Comparison of ENCODE assay signal across 15 mouse cellular contexts in genomic region chr17:71114282-71114681, GRCm38 (mm10).
"Had no signal": no experiment of that assay in that cellular context is flagged by ENCODE, and none has a peak within 500 bp of the region (broad histone marks: within the 10 kb centered on the region; RNA-seq: fewer than 3 reads in every experiment).

No protein-coding gene starts in this region.

- H3K4me1 ChIP-seq: lung, embryonic 15.5 days; midbrain, embryonic 13.5 days; midbrain, embryonic 15.5 days; neural tube, embryonic 12.5 days; stomach, embryonic 15.5 days had no signal

- H3K4me3 ChIP-seq: lung, embryonic 15.5 days; midbrain, embryonic 13.5 days; midbrain, embryonic 15.5 days; neural tube, embryonic 12.5 days; stomach, embryonic 15.5 days had no signal

- H3K27ac ChIP-seq: lung, embryonic 15.5 days; macrophage; midbrain, embryonic 13.5 days; midbrain, embryonic 15.5 days; neural tube, embryonic 12.5 days; stomach, embryonic 15.5 days; stomach, postnatal 0 days had no signal

- H3K36me3 ChIP-seq: lung, embryonic 15.5 days; midbrain, embryonic 13.5 days; midbrain, embryonic 15.5 days; neural tube, embryonic 12.5 days; stomach, embryonic 15.5 days had no signal

- DNase-seq: lung, adult 2 months; lung, postnatal 14 days; lung, postnatal 36 days; right cerebral cortex, postnatal 14 days; thymus, adult 2 months; thymus, postnatal 25 days; thymus, postnatal 4 days had no signal

- H3K9me3 ChIP-seq: lung, embryonic 15.5 days; megakaryocyte, embryonic 14.5 days; midbrain, embryonic 13.5 days; midbrain, embryonic 15.5 days; neural tube, embryonic 12.5 days; stomach, embryonic 15.5 days had no signal

- H3K27me3 ChIP-seq: lung, embryonic 15.5 days; megakaryocyte, embryonic 14.5 days; midbrain, embryonic 13.5 days; midbrain, embryonic 15.5 days; neural tube, embryonic 12.5 days; stomach, embryonic 15.5 days had no signal
